22 mouse cellular contexts compared by ENCODE assay signal in the genomic region with DNA sequence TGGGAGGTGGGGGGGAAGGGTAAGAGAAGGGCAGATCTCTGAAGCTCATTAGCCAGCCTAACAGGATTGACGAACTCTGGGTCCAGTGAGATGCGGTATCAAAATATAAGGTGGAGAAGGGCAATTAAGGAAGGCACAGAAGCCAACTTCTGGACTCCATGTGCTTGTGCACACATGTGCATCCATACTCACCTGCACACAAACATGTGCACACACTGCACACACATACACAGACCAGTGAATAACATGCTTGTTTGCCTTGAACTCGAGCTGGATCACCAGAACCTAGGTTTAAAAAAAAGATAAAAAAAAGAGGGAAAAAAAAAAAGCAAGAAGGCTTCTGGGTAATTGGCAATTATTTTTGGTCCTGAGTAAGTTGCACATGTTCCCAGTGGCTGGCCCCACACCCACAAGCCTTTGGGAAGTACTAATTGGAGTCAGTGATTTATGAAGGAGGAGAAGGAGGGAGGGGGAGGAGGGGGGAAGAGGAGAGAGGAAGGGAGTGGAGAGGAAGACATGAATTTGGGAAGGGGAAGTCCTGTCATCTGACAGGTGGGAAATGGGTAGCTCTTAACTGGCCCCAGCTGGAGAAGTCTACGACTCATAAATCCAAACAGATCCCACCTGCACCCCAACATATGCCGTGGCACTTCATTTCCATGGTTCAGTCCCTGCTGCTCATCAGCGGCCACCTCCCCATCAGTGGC. TPM values are rescaled to one million over a fixed set of nuclear protein-coding genes. Genes with fewer than 3 reads are reported as not detected.
DNase-seq lines count a peak whose midpoint lies in the region; ATAC-seq and TF ChIP-seq lines count a peak whose summit lies in the region.
"Had no signal": no experiment of that assay in that cellular context is flagged by ENCODE, and none has a peak within 500 bp of the region (broad histone marks: within the 10 kb centered on the region; RNA-seq: fewer than 3 reads in every experiment).

No protein-coding gene starts in this region.

- no peak overlapping the region for H3K4me3 ChIP-seq in hindbrain, embryonic 12.5 days
- H3K4me3 ChIP-seq in hindbrain, embryonic 11.5 days (ENCODE audit: low read depth, low read length) = no peak overlapping the region
- no peak overlapping the region for H3K4me3 ChIP-seq in kidney, postnatal 0 days (replicated peaks; ENCODE audit: low read depth, low read length)
- H3K4me3 ChIP-seq in limb, embryonic 13.5 days = no peak overlapping the region
- no peak overlapping the region for H3K4me3 ChIP-seq in liver, embryonic 11.5 days (ENCODE audit: low read depth, low read length)
- H3K4me3 ChIP-seq: embryonic facial prominence, embryonic 13.5 days; forebrain, embryonic 13.5 days; heart, embryonic 15.5 days; hindbrain, embryonic 15.5 days had no signal

- 77% methylated on average over 6 of the region's 6 CpGs for WGBS in hindbrain, embryonic 12.5 days
- 87% methylated on average over 6 of the region's 6 CpGs for WGBS in hindbrain, embryonic 11.5 days
- 37% methylated on average over 6 of the region's 6 CpGs for WGBS in kidney, postnatal 0 days
- 16% methylated on average over 6 of the region's 6 CpGs for WGBS in limb, embryonic 13.5 days
- 69% methylated on average over 6 of the region's 6 CpGs for WGBS in liver, embryonic 11.5 days

- no peak overlapping the region for H3K4me2 ChIP-seq in hindbrain, embryonic 12.5 days (replicated peaks)
- H3K4me2 ChIP-seq in hindbrain, embryonic 11.5 days (replicated peaks; ENCODE audit: low read depth, low read length) = no peak overlapping the region
- no peak overlapping the region for H3K4me2 ChIP-seq in kidney, postnatal 0 days (ENCODE audit: low read length)
- no peak overlapping the region for H3K4me2 ChIP-seq in limb, embryonic 13.5 days (replicated peaks)
- no peak overlapping the region for H3K4me2 ChIP-seq in liver, embryonic 11.5 days
- H3K4me2 ChIP-seq: embryonic facial prominence, embryonic 13.5 days; forebrain, embryonic 13.5 days; heart, embryonic 11.5 days; heart, embryonic 15.5 days; hindbrain, embryonic 15.5 days had no signal

- no peaks in the 10 kb centered on the region for H3K27me3 ChIP-seq in hindbrain, embryonic 12.5 days
- H3K27me3 ChIP-seq in hindbrain, embryonic 11.5 days (ENCODE audit: control insufficient read depth, insufficient read depth, low read length) = no peaks in the 10 kb centered on the region
- H3K27me3 ChIP-seq in kidney, postnatal 0 days (ENCODE audit: insufficient read depth, low read length) = no peaks in the 10 kb centered on the region
- H3K27me3 ChIP-seq in limb, embryonic 13.5 days = no peaks in the 10 kb centered on the region
- no peaks in the 10 kb centered on the region for H3K27me3 ChIP-seq in liver, embryonic 11.5 days (replicated peaks; ENCODE audit: control insufficient read depth, insufficient read depth, low read length)
- H3K27me3 ChIP-seq: CH12.LX; embryonic facial prominence, embryonic 13.5 days; forebrain, embryonic 13.5 days; heart, embryonic 15.5 days; hindbrain, embryonic 15.5 days; Patski had no signal

- peak; percentile 48; the same call in 1 of the 2 replicates for ATAC-seq in hindbrain, embryonic 12.5 days (ENCODE audit: low FRiP score)
- no peak for ATAC-seq in hindbrain, embryonic 11.5 days (ENCODE audit: low FRiP score)
- 0 out of 2 replicates have a peak, but pooled peaks have one; percentile 40 for ATAC-seq in kidney, postnatal 0 days (replicated peaks; ENCODE audit: low FRiP score, low read depth)
- 0 out of 2 replicates have a peak, but pooled peaks have one; percentile 36 for ATAC-seq in limb, embryonic 13.5 days (ENCODE audit: low FRiP score, low read depth)
- no peak for ATAC-seq in liver, embryonic 11.5 days (replicated peaks; ENCODE audit: low FRiP score)
- ATAC-seq: activated CD4-positive, CD25-positive, alpha-beta regulatory T cell, adult 4 months; forebrain, embryonic 13.5 days; Patski had no signal

- TF ChIP-seq CTCF in kidney, postnatal 0 days (IDR thresholded peaks at IDR 0.05; ENCODE audit: low read depth) = no peak

- no peak overlapping the region for H3K27ac ChIP-seq in hindbrain, embryonic 12.5 days
- no peak overlapping the region for H3K27ac ChIP-seq in hindbrain, embryonic 11.5 days (ENCODE audit: low read depth, low read length)
- no peak overlapping the region for H3K27ac ChIP-seq in kidney, postnatal 0 days
- no peak overlapping the region for H3K27ac ChIP-seq in limb, embryonic 13.5 days
- H3K27ac ChIP-seq in liver, embryonic 11.5 days (ENCODE audit: low read depth, low read length) = no peak overlapping the region
- H3K27ac ChIP-seq: forebrain, embryonic 13.5 days; heart, embryonic 15.5 days; hindbrain, embryonic 15.5 days had no signal

- H3K9me3 ChIP-seq in hindbrain, embryonic 12.5 days (replicated peaks) = no peaks in the 10 kb centered on the region
- H3K9me3 ChIP-seq in hindbrain, embryonic 11.5 days (ENCODE audit: control insufficient read depth, low read length) = no peaks in the 10 kb centered on the region
- no peaks in the 10 kb centered on the region for H3K9me3 ChIP-seq in kidney, postnatal 0 days (replicated peaks; ENCODE audit: low read length)
- H3K9me3 ChIP-seq in limb, embryonic 13.5 days = no peaks in the 10 kb centered on the region
- no peaks in the 10 kb centered on the region for H3K9me3 ChIP-seq in liver, embryonic 11.5 days (ENCODE audit: control insufficient read depth, low read length)
- H3K9me3 ChIP-seq: embryonic facial prominence, embryonic 13.5 days; forebrain, embryonic 13.5 days; heart, embryonic 15.5 days; hindbrain, embryonic 15.5 days had no signal

- H3K9ac ChIP-seq in hindbrain, embryonic 12.5 days = no peak overlapping the region
- no peak overlapping the region for H3K9ac ChIP-seq in hindbrain, embryonic 11.5 days (ENCODE audit: low read depth, low read length)
- H3K9ac ChIP-seq in kidney, postnatal 0 days (ENCODE audit: low read depth, low read length) = no peak overlapping the region
- no peak overlapping the region for H3K9ac ChIP-seq in limb, embryonic 13.5 days
- no peak overlapping the region for H3K9ac ChIP-seq in liver, embryonic 11.5 days (ENCODE audit: low read depth, low read length)
- H3K9ac ChIP-seq: embryonic facial prominence, embryonic 13.5 days; forebrain, embryonic 13.5 days; heart, embryonic 15.5 days; hindbrain, embryonic 15.5 days had no signal

- H3K36me3 ChIP-seq in hindbrain, embryonic 12.5 days = no peaks in the 10 kb centered on the region
- H3K36me3 ChIP-seq in hindbrain, embryonic 11.5 days (ENCODE audit: control insufficient read depth, insufficient read depth, low read length) = no peaks in the 10 kb centered on the region
- no peaks in the 10 kb centered on the region for H3K36me3 ChIP-seq in kidney, postnatal 0 days (ENCODE audit: insufficient read depth, low read length)
- no peaks in the 10 kb centered on the region for H3K36me3 ChIP-seq in limb, embryonic 13.5 days
- no peaks in the 10 kb centered on the region for H3K36me3 ChIP-seq in liver, embryonic 11.5 days (ENCODE audit: control insufficient read depth, insufficient read depth, low read length)
- H3K36me3 ChIP-seq: embryonic facial prominence, embryonic 13.5 days; heart, embryonic 15.5 days; hindbrain, embryonic 15.5 days had no signal

- no peaks in the 10 kb centered on the region for H3K4me1 ChIP-seq in hindbrain, embryonic 12.5 days
- H3K4me1 ChIP-seq in hindbrain, embryonic 11.5 days (replicated peaks; ENCODE audit: control insufficient read depth, insufficient read depth, low read length) = no peaks in the 10 kb centered on the region
- peaks cover 5% of the 10 kb centered on the region; the same call in 1 of the 2 replicates for H3K4me1 ChIP-seq in kidney, postnatal 0 days (replicated peaks; ENCODE audit: insufficient read depth, low read length)
- peaks cover 13% of the 10 kb centered on the region for H3K4me1 ChIP-seq in limb, embryonic 13.5 days
- H3K4me1 ChIP-seq in liver, embryonic 11.5 days (replicated peaks; ENCODE audit: control insufficient read depth, insufficient read depth, low read length) = peaks cover 7% of the 10 kb centered on the region; the same call in 1 of the 2 replicates
- H3K4me1 ChIP-seq: heart, embryonic 15.5 days; hindbrain, embryonic 15.5 days had no signal

- no peak for DNase-seq in hindbrain, embryonic 11.5 days (ENCODE audit: low spot score)
- peak; percentile 45 for DNase-seq in kidney, postnatal 0 days (ENCODE audit: low spot score)
- DNase-seq in kidney, postnatal 36 days = no peak
- peak; percentile 49 for DNase-seq in hindlimb bud, embryonic 11.5 days (ENCODE audit: extremely low spot score, low read depth, low spot score)
- DNase-seq in liver, embryonic 11.5 days (ENCODE audit: low spot score) = no peak
- DNase-seq: adrenal gland, postnatal 14 days; cerebellum, adult 18-20 months; cerebellum, adult 9-11 months; cerebellum, postnatal 36 days; gastrocnemius, postnatal 36 days; heart, adult 18-20 months; heart, postnatal 14 days had no signal

RNA-seq across cellular contexts. Expression of gene Basp1, which starts 48.6 kb away (rescaled TPM):
- 381 and 469 TPM in 2 replicates for polyA plus RNA-seq in hindbrain, embryonic 12.5 days (2016; fragmentation: Nextera tagmentation; extraction: Ambion mirVana)
- polyA plus RNA-seq in hindbrain, embryonic 11.5 days (2014; fragmentation: Nextera tagmentation; extraction: Ambion mirVana) = 130 and 214 TPM in 2 replicates
- 24.6 and 31.7 TPM in 2 replicates for polyA plus RNA-seq in kidney, postnatal 0 days (2015; fragmentation: Nextera tagmentation; extraction: Ambion mirVana)
- 51.6 and 58.8 TPM in 2 replicates for polyA plus RNA-seq in limb, embryonic 13.5 days (2015; fragmentation: Nextera tagmentation; extraction: Ambion mirVana)
- polyA plus RNA-seq in liver, embryonic 11.5 days (2014; fragmentation: Nextera tagmentation; extraction: Ambion mirVana) = 12.8 and 13.2 TPM in 2 replicates
- polyA plus RNA-seq: activated CD4-positive, CD25-positive, alpha-beta regulatory T cell, adult 4 months had no signal

Comparison
In these comparisons a context has a peak if more than half of its experiments do, and no peak if none do; other contexts are left out.
1. ATAC-seq: peak in hindbrain, embryonic 12.5 days (single experiment), kidney, postnatal 0 days (single experiment) and limb, embryonic 13.5 days (single experiment); none in hindbrain, embryonic 11.5 days (single experiment) and liver, embryonic 11.5 days (single experiment).
2. DNase-seq: peak in kidney, postnatal 0 days (single experiment) and hindlimb bud, embryonic 11.5 days (single experiment); none in hindbrain, embryonic 11.5 days (single experiment), kidney, postnatal 36 days (0 of 2) and liver, embryonic 11.5 days (single experiment).